Mouse (Mus musculus): Measurements from ENCODE around the gene Rtl6. TPM values are rescaled to one million over a fixed set of nuclear protein-coding genes. Genes with fewer than 3 reads are reported as not detected.
A peak's percentile ranks its signal among the peaks of the same experiment; 100 is the strongest.

Rtl6 gene
- polyA plus RNA-seq, 1 experiment: 70.9 TPM

- TF ChIP-seq CTCF (IDR thresholded peaks at IDR 0.05; ENCODE audit: borderline replicate concordance, extremely low read depth, insufficient read depth, insufficient read length) (no peak), POLR2A (IDR thresholded peaks at IDR 0.05; ENCODE audit: borderline replicate concordance, extremely low read depth, insufficient read depth, insufficient read length, poor library complexity, severe bottlenecking) (no peak)
Observed at GRCm38 (mm10) chr15:84588371-84588821, 30.8 kb upstream of the Rtl6 start.

GRCm38 (mm10) chr15:84578607-84579006 lies 21.0 kb upstream of the Rtl6 start:
- no peak for DNase-seq (ENCODE audit: low read depth)
- TF ChIP-seq CTCF (IDR thresholded peaks at IDR 0.05; ENCODE audit: borderline replicate concordance, extremely low read depth, insufficient read depth, insufficient read length): no peak

More at GRCm38 (mm10) chr15:84588371-84588821, 30.8 kb upstream of the Rtl6 start:
- DNase-seq (ENCODE audit: low read depth): peak; percentile 72

- peak; percentile 58 for DNase-seq (ENCODE audit: low read depth)
- TF ChIP-seq CTCF (IDR thresholded peaks at IDR 0.05; ENCODE audit: borderline replicate concordance, extremely low read depth, insufficient read depth, insufficient read length) (no peak), POLR2A (IDR thresholded peaks at IDR 0.05; ENCODE audit: borderline replicate concordance, extremely low read depth, insufficient read depth, insufficient read length, poor library complexity, severe bottlenecking) (no peak)
Observed at GRCm38 (mm10) chr15:84577019-84577418, 19.4 kb upstream of the Rtl6 start.

- DNase-seq (ENCODE audit: low read depth): peak; percentile 59
- TF ChIP-seq POLR2A (IDR thresholded peaks at IDR 0.05; ENCODE audit: borderline replicate concordance, extremely low read depth, insufficient read depth, insufficient read length, poor library complexity, severe bottlenecking): no peak
- TF ChIP-seq CTCF (IDR thresholded peaks at IDR 0.05; ENCODE audit: borderline replicate concordance, extremely low read depth, insufficient read depth, insufficient read length): no peak
Observed at GRCm38 (mm10) chr15:84566568-84567110, 9.0 kb upstream of the Rtl6 start.

- TF ChIP-seq POLR2A (IDR thresholded peaks at IDR 0.05; ENCODE audit: borderline replicate concordance, extremely low read depth, insufficient read depth, insufficient read length, poor library complexity, severe bottlenecking) (no peak), CTCF (IDR thresholded peaks at IDR 0.05; ENCODE audit: borderline replicate concordance, extremely low read depth, insufficient read depth, insufficient read length) (no peak)
- DNase-seq (ENCODE audit: low read depth): no peak
Observed at GRCm38 (mm10) chr15:84561501-84561900, 3.9 kb upstream of the Rtl6 start.

GRCm38 (mm10) chr15:84556674-84557073 lies 949 bp downstream of the Rtl6 start:
- no peak for TF ChIP-seq CTCF (IDR thresholded peaks at IDR 0.05; ENCODE audit: borderline replicate concordance, extremely low read depth, insufficient read depth, insufficient read length)
- DNase-seq (ENCODE audit: low read depth): no peak

GRCm38 (mm10) chr15:84551065-84551464 lies 6.6 kb downstream of the Rtl6 start:
- TF ChIP-seq POLR2A (IDR thresholded peaks at IDR 0.05; ENCODE audit: borderline replicate concordance, extremely low read depth, insufficient read depth, insufficient read length, poor library complexity, severe bottlenecking) (no peak), CTCF (IDR thresholded peaks at IDR 0.05; ENCODE audit: borderline replicate concordance, extremely low read depth, insufficient read depth, insufficient read length) (no peak)
- no peak for DNase-seq (ENCODE audit: low read depth)

- DNase-seq (ENCODE audit: low read depth): no peak
- TF ChIP-seq CTCF (IDR thresholded peaks at IDR 0.05; ENCODE audit: borderline replicate concordance, extremely low read depth, insufficient read depth, insufficient read length) (no peak), POLR2A (IDR thresholded peaks at IDR 0.05; ENCODE audit: borderline replicate concordance, extremely low read depth, insufficient read depth, insufficient read length, poor library complexity, severe bottlenecking) (no peak)
Observed at GRCm38 (mm10) chr15:84549291-84549797, 8.3 kb downstream of the Rtl6 start.

- TF ChIP-seq POLR2A (IDR thresholded peaks at IDR 0.05; ENCODE audit: borderline replicate concordance, extremely low read depth, insufficient read depth, insufficient read length, poor library complexity, severe bottlenecking): no peak
- no peak for TF ChIP-seq CTCF (IDR thresholded peaks at IDR 0.05; ENCODE audit: borderline replicate concordance, extremely low read depth, insufficient read depth, insufficient read length)
- DNase-seq (ENCODE audit: low read depth): no peak
Observed at GRCm38 (mm10) chr15:84546028-84546427, 11.6 kb downstream of the Rtl6 start.

GRCm38 (mm10) chr15:84541175-84541574 lies 16.4 kb downstream of the Rtl6 start:
- TF ChIP-seq CTCF (IDR thresholded peaks at IDR 0.05; ENCODE audit: borderline replicate concordance, extremely low read depth, insufficient read depth, insufficient read length) (no peak), POLR2A (IDR thresholded peaks at IDR 0.05; ENCODE audit: borderline replicate concordance, extremely low read depth, insufficient read depth, insufficient read length, poor library complexity, severe bottlenecking) (no peak)
- no peak for DNase-seq (ENCODE audit: low read depth)

GRCm38 (mm10) chr15:84538974-84539588 lies 18.5 kb downstream of the Rtl6 start:
- no peak for TF ChIP-seq CTCF (IDR thresholded peaks at IDR 0.05; ENCODE audit: borderline replicate concordance, extremely low read depth, insufficient read depth, insufficient read length)
- no peak for TF ChIP-seq POLR2A (IDR thresholded peaks at IDR 0.05; ENCODE audit: borderline replicate concordance, extremely low read depth, insufficient read depth, insufficient read length, poor library complexity, severe bottlenecking)
- no peak for DNase-seq (ENCODE audit: low read depth)

GRCm38 (mm10) chr15:84537117-84537516 lies 20.5 kb downstream of the Rtl6 start:
- no peak for TF ChIP-seq POLR2A (IDR thresholded peaks at IDR 0.05; ENCODE audit: borderline replicate concordance, extremely low read depth, insufficient read depth, insufficient read length, poor library complexity, severe bottlenecking)
- no peak for TF ChIP-seq CTCF (IDR thresholded peaks at IDR 0.05; ENCODE audit: borderline replicate concordance, extremely low read depth, insufficient read depth, insufficient read length)
- DNase-seq (ENCODE audit: low read depth): no peak

Data from brain, embryonic 14.5 days (tissue).